Mouse (Mus musculus) kidney, embryonic 14.5 days (tissue): ENCODE measurements around the gene Tsc1. TPM values are rescaled to one million over a fixed set of nuclear protein-coding genes. Genes with fewer than 3 reads are reported as not detected.
A peak's percentile ranks its signal among the peaks of the same experiment; 100 is the strongest.

Experiments used
- ATAC-seq: fragments of 200-750 bp; cut with Nextera tagmentation; 2 replicates; pipeline ENCODE4 v1.8.0; 2017; ENCODE audit warnings: moderate number of reproducible peaks, mild to moderate bottlenecking, moderate TSS enrichment, moderate library complexity; ENCODE audit not compliant: low FRiP score, low TSS enrichment
- H3K27ac ChIP-seq: fragments of 300-500 bp; sonication (generic); 2 replicates; pipeline ENCODE4 v1.5.1; 2014; ENCODE audit warnings: low read depth, mild to moderate bottlenecking, low read length, moderate library complexity, mixed read lengths
- H3K27me3 ChIP-seq: fragments of 300-500 bp; sonication (generic); 2 replicates; pipeline ENCODE4 v1.6.1; 2014; ENCODE audit warnings: mild to moderate bottlenecking, low read length; ENCODE audit not compliant: control insufficient read depth, insufficient read depth
- H3K36me3 ChIP-seq: fragments of 300-500 bp; sonication (generic); 2 replicates; pipeline ENCODE4 v1.6.1; 2014; ENCODE audit warnings: low read length, mixed read lengths; ENCODE audit not compliant: control insufficient read depth, insufficient read depth
- H3K4me1 ChIP-seq: fragments of 300-500 bp; sonication (generic); 2 replicates; pipeline ENCODE4 v1.6.1; 2014; ENCODE audit warnings: low read length, mixed read lengths; ENCODE audit not compliant: control insufficient read depth, insufficient read depth
- H3K4me2 ChIP-seq: fragments of 300-500 bp; sonication (generic); replicated peaks from 2 replicates; pipeline ENCODE4 v1.6.1; 2014; ENCODE audit warnings: low read depth, mild to moderate bottlenecking, low read length
- H3K4me3 ChIP-seq: fragments of 300-500 bp; sonication (generic); 2 replicates; pipeline ENCODE4 v1.5.1; 2014; ENCODE audit warnings: mild to moderate bottlenecking, low read length
- H3K9ac ChIP-seq: fragments of 300-500 bp; sonication (generic); 2 replicates; pipeline ENCODE4 v1.6.1; 2014; ENCODE audit warnings: low read depth, mild to moderate bottlenecking, low read length, moderate library complexity
- H3K9me3 ChIP-seq: fragments of 300-500 bp; sonication (generic); 2 replicates; pipeline ENCODE4 v1.6.1; 2016; ENCODE audit warnings: low read length; ENCODE audit not compliant: control insufficient read depth
- WGBS: fragments of 180-500 bp; shearing (Covaris S2); extraction: QIAGEN DNeasy Blood & Tissue Kit; methylation state at CpG from one replicate; pipeline ENCODE4 v1.1.7; 2014; 5-methylcytosine and 5-hydroxymethylcytosine counted together
- microRNA-seq: library from miRNA; unstranded; fragments of <30 nt; microRNA quantifications from one replicate; pipeline ENCODE4, GENCODE M21; 2016
- polyA plus RNA-seq: library from polyadenylated mRNA; unstranded; fragments of >200 nt; fragmentation: Nextera tagmentation; extraction: Ambion mirVana; gene quantifications from 2 replicates; pipeline ENCODE4 v1.2.1, GENCODE M21; 2014

The Tsc1 gene
- polyA plus RNA-seq, 1 experiment from 2014 or later: 22.2 TPM

DNA sequence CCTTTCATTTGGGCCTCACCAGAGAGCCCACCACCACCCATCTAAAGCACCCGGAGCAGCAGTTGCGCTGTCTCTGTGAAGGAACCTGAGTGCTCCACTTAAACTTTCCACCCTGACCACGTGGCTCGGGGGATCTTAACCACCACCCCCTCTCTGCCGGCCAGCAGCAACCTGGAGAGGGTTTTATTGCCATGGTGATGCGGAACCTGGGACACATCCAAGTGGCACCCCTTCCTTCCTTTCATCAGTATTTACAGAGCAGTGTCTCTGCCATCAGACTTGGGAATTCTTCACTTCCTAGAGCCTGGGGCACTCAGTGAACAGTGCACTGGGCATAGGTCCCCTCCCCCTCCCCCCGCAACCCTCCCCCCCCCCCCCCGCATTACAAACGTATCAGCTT, 82.9 kb downstream of the Tsc1 start:
- no peak overlapping the region for H3K4me2 ChIP-seq
- H3K36me3 ChIP-seq: no peaks in the 10 kb centered on the region
- H3K9ac ChIP-seq: no peak overlapping the region
- WGBS: 48% methylated on average over 9 of the region's 9 CpGs
- no peak overlapping the region for H3K27ac ChIP-seq
- H3K9me3 ChIP-seq: no peaks in the 10 kb centered on the region
- H3K27me3 ChIP-seq: 0 out of 2 replicates have a peak, but pooled peaks cover 3% of the 10 kb centered on the region
- H3K4me1 ChIP-seq: 0 out of 2 replicates have a peak, but pooled peaks cover 3% of the 10 kb centered on the region
- no peak overlapping the region for H3K4me3 ChIP-seq
- ATAC-seq: no peak

GRCm38 (mm10) chr2:28727786-28728404, 86.9 kb downstream of the Tsc1 start:
- no peak overlapping the region for H3K27ac ChIP-seq
- no peak for ATAC-seq

GRCm38 (mm10) chr2:28730676-28731075, 89.6 kb downstream of the Tsc1 start:
- Histone ChIP-seq H3K27me3 (0 out of 2 replicates have a peak, but pooled peaks cover 3% of the 10 kb centered on the region), H3K4me3 (no peak overlapping the region), H3K36me3 (no peaks in the 10 kb centered on the region), H3K4me1 (0 out of 2 replicates have a peak, but pooled peaks cover 3% of the 10 kb centered on the region), H3K27ac (no peak overlapping the region), H3K4me2 (no peak overlapping the region), H3K9me3 (no peaks in the 10 kb centered on the region), H3K9ac (no peak overlapping the region)
- no peak for ATAC-seq

More at GRCm38 (mm10) chr2:28727786-28728404, 86.9 kb downstream of the Tsc1 start:
- Histone ChIP-seq H3K4me3 (no peak overlapping the region), H3K27me3 (0 out of 2 replicates have a peak, but pooled peaks cover 3% of the 10 kb centered on the region), H3K9me3 (no peaks in the 10 kb centered on the region), H3K4me2 (no peak overlapping the region), H3K4me1 (0 out of 2 replicates have a peak, but pooled peaks cover 3% of the 10 kb centered on the region), H3K9ac (no peak overlapping the region), H3K36me3 (no peaks in the 10 kb centered on the region)
- WGBS: 16% methylated on average over 16 of the region's 16 CpGs

- no peak overlapping the region for H3K27ac ChIP-seq
- no peak overlapping the region for H3K4me3 ChIP-seq
- WGBS: 90% methylated on average over 5 of the region's 5 CpGs
- no peak overlapping the region for H3K4me2 ChIP-seq
- H3K36me3 ChIP-seq: no peaks in the 10 kb centered on the region
- H3K4me1 ChIP-seq: no peaks in the 10 kb centered on the region
- H3K27me3 ChIP-seq: 0 out of 2 replicates have a peak, but pooled peaks cover 5% of the 10 kb centered on the region
- H3K9ac ChIP-seq: no peak overlapping the region
- ATAC-seq: no peak
- no peaks in the 10 kb centered on the region for H3K9me3 ChIP-seq
These were observed 96.1 kb downstream of the Tsc1 start for GRCm38 (mm10) chr2:28737112-28737511.

- H3K27me3 ChIP-seq: 0 out of 2 replicates have a peak, but pooled peaks cover 5% of the 10 kb centered on the region
- WGBS: 81% methylated on average over 5 of the region's 5 CpGs
- H3K9ac ChIP-seq: no peak overlapping the region
- no peak for ATAC-seq
- H3K36me3 ChIP-seq: no peaks in the 10 kb centered on the region
- H3K4me1 ChIP-seq: no peaks in the 10 kb centered on the region
- no peak overlapping the region for H3K27ac ChIP-seq
- H3K9me3 ChIP-seq: no peaks in the 10 kb centered on the region
- no peak overlapping the region for H3K4me2 ChIP-seq
- H3K4me3 ChIP-seq: no peak overlapping the region
These were observed 99.1 kb downstream of the Tsc1 start for GRCm38 (mm10) chr2:28740159-28740558.

Small RNA genes lying within 50 kb of the gene (microRNA-seq; reads per million reads assigned to microRNA genes)
- gene Gm22824 (not detected), gene Mir3088 (2.5 reads per million, percentile 8 among the genes with 10 or more reads in this experiment)

Other genes starting within 250 kb of the Tsc1 start
- gene Ppp1r26, start 194.4 kb upstream of the Tsc1 start, polyA plus RNA-seq: 3.0 and 6.2 TPM in 2 replicates
- 0.37 and 0.53 TPM in 2 replicates for gene 1700007K13Rik, start 174.9 kb upstream of the Tsc1 start, polyA plus RNA-seq
- 51.9 and 73.0 TPM in 2 replicates for gene Mrps2, start 173.2 kb upstream of the Tsc1 start, polyA plus RNA-seq
- gene Gbgt1, start 144.3 kb upstream of the Tsc1 start, polyA plus RNA-seq: 2.7 and 3.5 TPM in 2 replicates
- 2.7 and 9.9 TPM in 2 replicates for gene Gm10134, start 135.1 kb upstream of the Tsc1 start, polyA plus RNA-seq
- gene Ralgds, start 128.1 kb upstream of the Tsc1 start, polyA plus RNA-seq: 23.7 and 26.6 TPM in 2 replicates
- not detected in 2 replicates for gene Cel, start 77.8 kb upstream of the Tsc1 start, polyA plus RNA-seq
- 31.1 and 35.8 TPM in 2 replicates for gene Gtf3c5, start 57.5 kb upstream of the Tsc1 start, polyA plus RNA-seq
- gene Gfi1b, start 19.2 kb upstream of the Tsc1 start, polyA plus RNA-seq: 0.45 and 0.49 TPM in 2 replicates
- gene Spaca9, start 58.5 kb downstream of the Tsc1 start, polyA plus RNA-seq: 4.0 and 4.9 TPM in 2 replicates
- gene Ak8, start 58.9 kb downstream of the Tsc1 start, polyA plus RNA-seq: 0.84 and 0.97 TPM in 2 replicates
- gene Gtf3c4, start 199.1 kb downstream of the Tsc1 start, polyA plus RNA-seq: 16.4 and 31.7 TPM in 2 replicates
- 9.4 and 20.0 TPM in 2 replicates for gene Ddx31, start 199.2 kb downstream of the Tsc1 start, polyA plus RNA-seq